Mouse (Mus musculus): ENCODE data around the gene Acat3. TPM values are rescaled to one million over a fixed set of nuclear protein-coding genes. Genes with fewer than 3 reads are reported as not detected.

Gene Acat3
- polyA plus RNA-seq, 1 experiment from 2014 or later: 1.5 TPM

DNA sequence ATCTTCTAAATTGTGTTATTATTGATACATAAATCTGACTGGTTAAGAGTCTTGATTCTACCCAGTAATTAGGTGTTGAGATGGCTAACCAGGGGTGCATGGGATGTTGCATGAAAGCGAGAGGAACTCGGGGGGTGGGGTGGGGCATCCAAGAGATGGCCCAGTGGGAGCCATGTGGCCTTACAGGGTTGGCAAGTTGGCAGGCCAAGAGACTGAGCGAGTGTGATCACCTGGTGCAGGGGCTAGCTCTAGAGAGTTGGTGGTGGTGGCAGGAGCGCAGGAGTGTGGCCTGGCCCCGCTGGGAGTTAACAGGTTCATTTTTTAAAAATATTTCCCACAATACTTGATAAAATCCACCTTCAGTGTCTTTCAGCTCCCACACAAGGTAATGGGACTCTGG is 42.7 kb downstream of the Acat3 start:
- no peak overlapping the region for H3K9ac ChIP-seq
- peak overlapping the region; percentile 41 for H3K27ac ChIP-seq
- H3K4me2 ChIP-seq: no peak overlapping the region
- H3K27me3 ChIP-seq: no peaks in the 10 kb centered on the region
- 85% methylated on average over 5 of the region's 5 CpGs for WGBS
- no peaks in the 10 kb centered on the region for H3K9me3 ChIP-seq
- peaks cover 4% of the 10 kb centered on the region; the same call in 1 of the 2 replicates for H3K4me1 ChIP-seq
- no peak overlapping the region for H3K4me3 ChIP-seq
- peaks cover 32% of the 10 kb centered on the region for H3K36me3 ChIP-seq
- ATAC-seq (ENCODE audit: insufficient number of reproducible peaks, insufficient read depth, low FRiP score, low TSS enrichment, low read depth): no peak

DNA sequence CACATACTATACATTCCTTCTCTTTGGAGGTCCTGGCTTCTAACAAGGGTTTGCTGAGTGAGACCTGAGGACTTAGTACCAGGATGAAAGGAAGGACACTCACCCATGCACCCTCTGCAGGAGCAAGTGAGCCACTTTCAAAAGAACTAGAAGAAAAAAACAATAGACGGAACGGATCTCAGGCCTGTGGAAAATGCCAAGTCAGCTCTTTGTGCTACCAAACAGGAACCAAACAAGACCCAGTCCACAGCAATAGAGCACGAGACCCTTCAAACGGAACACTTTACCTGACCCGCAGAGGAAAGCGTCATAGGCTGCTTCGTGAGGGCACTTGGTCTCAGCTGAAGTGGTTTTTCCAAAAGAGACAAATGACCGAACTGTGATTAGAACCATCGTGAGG is 48.4 kb downstream of the Acat3 start:
- Histone ChIP-seq H3K4me1 (peaks cover 8% of the 10 kb centered on the region; the same call in 1 of the 2 replicates), H3K4me2 (no peak overlapping the region), H3K9ac (no peak overlapping the region), H3K27me3 (no peaks in the 10 kb centered on the region), H3K36me3 (peaks cover 25% of the 10 kb centered on the region; the same call in 1 of the 2 replicates), H3K4me3 (no peak overlapping the region), H3K9me3 (no peaks in the 10 kb centered on the region), H3K27ac (no peak overlapping the region)
- 92% methylated on average over 9 of the region's 9 CpGs for WGBS
- no peak for ATAC-seq (ENCODE audit: insufficient number of reproducible peaks, insufficient read depth, low FRiP score, low TSS enrichment, low read depth)

GRCm38 (mm10) chr17:12891054-12891453 is 49.3 kb downstream of the Acat3 start:
- Histone ChIP-seq H3K36me3 (peaks cover 23% of the 10 kb centered on the region; the same call in 1 of the 2 replicates), H3K4me3 (no peak overlapping the region), H3K27me3 (no peaks in the 10 kb centered on the region), H3K4me2 (no peak overlapping the region), H3K27ac (no peak overlapping the region), H3K9me3 (no peaks in the 10 kb centered on the region), H3K9ac (0 out of 2 replicates have a peak overlapping the region, but pooled peaks have one; percentile 36), H3K4me1 (peaks cover 13% of the 10 kb centered on the region)
- ATAC-seq (ENCODE audit: insufficient number of reproducible peaks, insufficient read depth, low FRiP score, low TSS enrichment, low read depth): no peak
- WGBS: 89% methylated on average over 4 of the region's 4 CpGs

DNA sequence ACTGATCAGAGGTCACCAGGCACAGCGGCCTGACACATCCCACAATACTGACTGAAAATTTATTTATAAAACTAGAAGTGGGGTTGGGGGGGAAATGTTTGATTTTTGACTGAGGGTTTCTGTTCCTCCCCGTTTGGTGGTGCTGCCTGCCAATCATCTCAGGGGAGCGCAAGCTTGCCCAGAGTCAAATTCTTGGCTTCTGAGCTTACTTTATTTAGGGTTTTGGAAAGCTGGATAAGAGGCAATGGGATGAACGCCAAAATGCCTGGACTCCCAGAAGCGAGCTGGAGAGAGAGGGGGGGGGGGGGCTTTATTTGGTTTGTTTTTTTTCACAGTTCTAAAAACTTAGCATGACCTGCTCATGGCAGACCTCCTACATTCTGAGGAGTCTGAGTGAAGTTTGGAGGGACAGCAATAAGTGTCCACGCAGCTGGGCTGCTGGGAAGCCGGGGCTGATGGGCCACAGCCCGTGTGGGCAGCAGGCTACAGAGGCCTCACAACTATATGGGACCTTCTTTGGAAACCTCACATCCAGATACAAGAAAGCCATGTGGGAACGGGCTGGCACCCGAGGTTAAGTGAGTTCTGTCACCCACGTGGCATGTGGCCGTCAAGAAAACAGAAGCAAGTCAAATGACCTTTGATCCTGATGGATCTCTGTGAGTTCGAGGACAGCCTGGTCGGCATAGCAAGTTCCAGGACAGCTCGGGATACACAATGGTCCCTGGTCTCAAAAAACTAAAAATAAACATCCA is 53.2 kb downstream of the Acat3 start:
- H3K27me3 ChIP-seq: no peaks in the 10 kb centered on the region
- H3K4me1 ChIP-seq: peaks cover 13% of the 10 kb centered on the region
- H3K36me3 ChIP-seq: 0 out of 2 replicates have a peak, but pooled peaks cover 18% of the 10 kb centered on the region
- no peak overlapping the region for H3K4me2 ChIP-seq
- H3K9ac ChIP-seq: no peak overlapping the region
- no peaks in the 10 kb centered on the region for H3K9me3 ChIP-seq
- WGBS: 72% methylated on average over 15 of the region's 15 CpGs
- no peak for ATAC-seq (ENCODE audit: insufficient number of reproducible peaks, insufficient read depth, low FRiP score, low TSS enrichment, low read depth)
- H3K27ac ChIP-seq: peak overlapping the region; percentile 39
- H3K4me3 ChIP-seq: no peak overlapping the region

DNA sequence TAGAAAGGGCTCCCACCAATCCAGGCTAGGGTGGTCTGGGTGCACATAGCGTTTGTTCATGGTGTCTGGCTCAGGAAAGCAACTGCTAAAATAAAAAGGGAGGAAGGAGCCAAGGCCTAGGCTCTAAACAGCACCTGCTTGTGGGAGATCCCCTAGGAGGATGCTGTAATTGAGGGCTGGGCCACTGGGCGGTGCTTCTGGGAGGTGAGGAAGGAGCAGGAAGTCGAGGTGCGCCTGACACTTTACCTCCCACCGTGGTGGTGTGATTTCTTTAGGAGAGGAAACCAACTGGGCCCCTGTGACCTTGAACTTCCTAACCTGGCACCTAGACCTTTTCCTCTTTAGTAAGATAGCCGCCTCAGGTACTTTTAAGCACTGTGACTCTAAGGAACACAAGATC is 53.8 kb downstream of the Acat3 start:
- no peak overlapping the region for H3K9ac ChIP-seq
- no peaks in the 10 kb centered on the region for H3K9me3 ChIP-seq
- H3K27ac ChIP-seq: peak overlapping the region; percentile 23; the same call in 1 of the 2 replicates
- H3K4me3 ChIP-seq: no peak overlapping the region
- H3K4me1 ChIP-seq: peaks cover 13% of the 10 kb centered on the region
- no peak overlapping the region for H3K4me2 ChIP-seq
- no peak for ATAC-seq (ENCODE audit: insufficient number of reproducible peaks, insufficient read depth, low FRiP score, low TSS enrichment, low read depth)
- H3K27me3 ChIP-seq: no peaks in the 10 kb centered on the region
- WGBS: 40% methylated on average over 6 of the region's 6 CpGs
- H3K36me3 ChIP-seq: 0 out of 2 replicates have a peak, but pooled peaks cover 18% of the 10 kb centered on the region

GRCm38 (mm10) chr17:12881216-12881615 is 59.2 kb downstream of the Acat3 start:
- H3K4me2 ChIP-seq: no peak overlapping the region
- no peak overlapping the region for H3K4me3 ChIP-seq
- H3K27ac ChIP-seq: no peak overlapping the region
- no peaks in the 10 kb centered on the region for H3K36me3 ChIP-seq
- no peak for ATAC-seq (ENCODE audit: insufficient number of reproducible peaks, insufficient read depth, low FRiP score, low TSS enrichment, low read depth)
- H3K9ac ChIP-seq: no peak overlapping the region
- peaks cover 4% of the 10 kb centered on the region; the same call in 1 of the 2 replicates for H3K27me3 ChIP-seq
- H3K9me3 ChIP-seq: no peaks in the 10 kb centered on the region
- WGBS: 77% methylated on average over 1 of the region's 1 CpGs
- 0 out of 2 replicates have a peak, but pooled peaks cover 13% of the 10 kb centered on the region for H3K4me1 ChIP-seq

DNA sequence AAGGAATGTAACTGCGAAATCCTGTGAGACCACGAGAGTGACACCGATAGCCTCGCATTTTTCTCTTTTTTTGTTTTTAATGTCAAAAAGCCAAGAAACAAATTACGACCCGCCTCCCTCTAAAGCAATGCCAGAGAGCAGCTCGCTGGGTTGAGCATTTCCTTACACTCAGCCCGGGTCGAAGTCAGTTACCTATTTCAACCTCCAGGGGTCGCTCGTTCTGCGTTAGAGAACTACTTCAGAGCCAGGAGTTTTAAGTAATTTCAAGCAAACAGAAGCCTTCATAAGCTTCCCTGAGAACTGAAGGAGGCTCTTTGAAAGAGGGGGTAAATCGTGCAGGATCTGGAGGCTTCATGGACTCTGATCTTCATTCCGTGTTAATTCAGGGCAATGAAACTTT is 60.2 kb downstream of the Acat3 start:
- H3K4me2 ChIP-seq: peak overlapping the region; percentile 54
- H3K4me1 ChIP-seq: 0 out of 2 replicates have a peak, but pooled peaks cover 13% of the 10 kb centered on the region
- no peaks in the 10 kb centered on the region for H3K9me3 ChIP-seq
- H3K9ac ChIP-seq: peak overlapping the region; percentile 28
- WGBS: 2% methylated on average over 14 of the region's 14 CpGs
- peak overlapping the region; percentile 51; the same call in 1 of the 2 replicates for H3K27ac ChIP-seq
- H3K27me3 ChIP-seq: peaks cover 4% of the 10 kb centered on the region; the same call in 1 of the 2 replicates
- no peak for ATAC-seq (ENCODE audit: insufficient number of reproducible peaks, insufficient read depth, low FRiP score, low TSS enrichment, low read depth)
- H3K4me3 ChIP-seq: peak overlapping the region; percentile 5; the same call in 1 of the 2 replicates
- H3K36me3 ChIP-seq: no peaks in the 10 kb centered on the region

GRCm38 (mm10) chr17:12875734-12876133 is 64.7 kb downstream of the Acat3 start, which contains the start of gene Mrgprh:
TSS of gene Mrgprh (plus strand) at chr17:12876034.
- H3K27ac ChIP-seq: peak within 1 kb of the TSS; percentile 33; the same call in 1 of the 2 replicates
- no peak within 1 kb of the TSS for H3K9ac ChIP-seq
- H3K4me1 ChIP-seq: peaks cover 39% of the 10 kb centered on the region
- no peak for ATAC-seq (ENCODE audit: insufficient number of reproducible peaks, insufficient read depth, low FRiP score, low TSS enrichment, low read depth)
- no peak within 1 kb of the TSS for H3K4me2 ChIP-seq
- H3K36me3 ChIP-seq: no peaks in the 10 kb centered on the region
- H3K4me3 ChIP-seq: no peak within 1 kb of the TSS
- H3K9me3 ChIP-seq: no peaks in the 10 kb centered on the region
- 74% methylated on average over 5 of the region's 5 CpGs for WGBS
- peaks cover 6% of the 10 kb centered on the region; the same call in 1 of the 2 replicates for H3K27me3 ChIP-seq

Other genes with a start within 250 kb of the Acat3 start
- gene Igf2r, start 170.9 kb downstream of the Acat3 start, polyA plus RNA-seq (2015; fragmentation: Nextera tagmentation; extraction: Ambion mirVana): 27.9 and 35.4 TPM in 2 replicates
- 1.2 and 2.1 TPM in 2 replicates for gene Mas1, start 72.5 kb downstream of the Acat3 start, polyA plus RNA-seq (2015; fragmentation: Nextera tagmentation; extraction: Ambion mirVana)
- not detected in 2 replicates for gene Mrgprh, start 64.6 kb downstream of the Acat3 start, polyA plus RNA-seq (2015; fragmentation: Nextera tagmentation; extraction: Ambion mirVana)
- 1.8 and 3.5 TPM in 2 replicates for gene Pnldc1, start 30.4 kb downstream of the Acat3 start, polyA plus RNA-seq (2015; fragmentation: Nextera tagmentation; extraction: Ambion mirVana)
- 429 and 454 TPM in 2 replicates for gene Tcp1, start 24.9 kb downstream of the Acat3 start, polyA plus RNA-seq (2015; fragmentation: Nextera tagmentation; extraction: Ambion mirVana)
- gene Mrpl18, start 24.3 kb downstream of the Acat3 start, polyA plus RNA-seq (2015; fragmentation: Nextera tagmentation; extraction: Ambion mirVana): 136 and 172 TPM in 2 replicates
- gene Acat2, start 20.1 kb upstream of the Acat3 start, polyA plus RNA-seq (2015; fragmentation: Nextera tagmentation; extraction: Ambion mirVana): 182 and 218 TPM in 2 replicates
- 156 and 166 TPM in 2 replicates for gene Wtap, start 53.6 kb upstream of the Acat3 start, polyA plus RNA-seq (2015; fragmentation: Nextera tagmentation; extraction: Ambion mirVana)
- 78.3 and 78.7 TPM in 2 replicates for gene Sod2, start 66.2 kb upstream of the Acat3 start, polyA plus RNA-seq (2015; fragmentation: Nextera tagmentation; extraction: Ambion mirVana)
- gene Gpr31b, start 111.7 kb upstream of the Acat3 start, polyA plus RNA-seq (2015; fragmentation: Nextera tagmentation; extraction: Ambion mirVana): not detected in 2 replicates
- 0.14 TPM in 1 of 2 replicates, not detected in the other for gene Tcp10b, start 120.5 kb upstream of the Acat3 start, polyA plus RNA-seq (2015; fragmentation: Nextera tagmentation; extraction: Ambion mirVana)
- not detected in 2 replicates for gene Unc93a, start 191.2 kb upstream of the Acat3 start, polyA plus RNA-seq (2015; fragmentation: Nextera tagmentation; extraction: Ambion mirVana)